Mouse (Mus musculus) frontal cortex, postnatal 36 days (tissue): Measurements from ENCODE around the gene Rnf123.

Experiments
- DNase-seq, 2 experiments: peaks; one replicate each; pipeline ENCODE4 v3.0.0; 2022; ENCODE audit warnings: low spot score in 2 of 2

Rnf123 gene

DNA sequence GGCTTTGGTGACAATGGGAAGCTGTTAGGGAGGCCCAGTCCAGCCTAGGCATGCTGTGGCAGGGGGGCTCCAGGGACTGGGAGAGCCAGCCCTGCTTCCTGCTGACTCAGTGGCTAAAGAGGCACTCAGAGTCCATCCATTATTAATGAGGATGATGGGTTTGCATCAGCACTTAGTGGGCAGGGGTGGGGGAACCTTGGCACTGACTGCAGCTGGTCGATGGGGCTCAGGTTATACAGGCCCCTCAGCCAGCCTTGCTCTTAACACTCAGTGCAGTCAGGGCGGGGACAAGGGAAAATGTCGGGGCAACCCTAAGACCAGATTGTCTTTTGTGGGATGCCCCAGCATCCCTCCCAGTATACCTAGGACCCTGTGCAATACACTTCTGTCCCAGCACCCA is 21.0 kb downstream of the Rnf123 start:
- DNase-seq = no peak

DNA sequence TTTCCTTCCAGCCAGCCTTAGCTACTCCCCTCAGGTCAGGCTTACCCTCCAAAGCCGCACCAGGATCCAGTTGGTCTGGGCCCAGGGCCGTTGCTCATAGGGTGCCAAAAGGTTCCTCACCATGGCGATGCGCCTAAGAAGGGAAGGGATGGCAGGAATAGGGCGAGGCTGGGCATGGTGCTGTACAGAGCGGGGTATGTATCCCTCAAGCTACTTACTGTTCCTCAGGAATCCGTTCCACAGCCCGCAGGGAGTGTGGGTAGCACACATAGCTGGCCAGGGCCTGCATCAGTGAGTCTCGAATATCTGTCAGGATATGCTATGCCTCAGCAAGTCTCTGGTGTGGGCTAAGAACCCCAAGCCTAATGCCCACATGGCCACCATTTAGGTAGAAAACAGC is 24.9 kb downstream of the Rnf123 start:
- DNase-seq = no peak

DNA sequence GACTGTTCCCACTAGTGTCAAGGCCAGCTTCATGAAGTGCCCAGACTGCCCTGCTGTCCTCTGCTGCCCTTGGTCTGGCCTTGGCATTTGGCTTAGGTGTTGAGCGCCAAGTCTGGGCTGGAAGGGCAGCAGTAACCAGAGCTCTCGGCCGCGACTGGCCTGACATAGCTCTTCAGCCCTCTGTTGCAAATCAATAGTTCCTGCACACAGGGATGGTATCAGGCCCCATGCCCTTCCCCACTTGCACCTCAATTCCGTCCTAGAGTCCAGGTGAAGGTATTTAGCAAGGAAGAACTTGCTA is 25.9 kb downstream of the Rnf123 start:
- DNase-seq = no peak

DNA sequence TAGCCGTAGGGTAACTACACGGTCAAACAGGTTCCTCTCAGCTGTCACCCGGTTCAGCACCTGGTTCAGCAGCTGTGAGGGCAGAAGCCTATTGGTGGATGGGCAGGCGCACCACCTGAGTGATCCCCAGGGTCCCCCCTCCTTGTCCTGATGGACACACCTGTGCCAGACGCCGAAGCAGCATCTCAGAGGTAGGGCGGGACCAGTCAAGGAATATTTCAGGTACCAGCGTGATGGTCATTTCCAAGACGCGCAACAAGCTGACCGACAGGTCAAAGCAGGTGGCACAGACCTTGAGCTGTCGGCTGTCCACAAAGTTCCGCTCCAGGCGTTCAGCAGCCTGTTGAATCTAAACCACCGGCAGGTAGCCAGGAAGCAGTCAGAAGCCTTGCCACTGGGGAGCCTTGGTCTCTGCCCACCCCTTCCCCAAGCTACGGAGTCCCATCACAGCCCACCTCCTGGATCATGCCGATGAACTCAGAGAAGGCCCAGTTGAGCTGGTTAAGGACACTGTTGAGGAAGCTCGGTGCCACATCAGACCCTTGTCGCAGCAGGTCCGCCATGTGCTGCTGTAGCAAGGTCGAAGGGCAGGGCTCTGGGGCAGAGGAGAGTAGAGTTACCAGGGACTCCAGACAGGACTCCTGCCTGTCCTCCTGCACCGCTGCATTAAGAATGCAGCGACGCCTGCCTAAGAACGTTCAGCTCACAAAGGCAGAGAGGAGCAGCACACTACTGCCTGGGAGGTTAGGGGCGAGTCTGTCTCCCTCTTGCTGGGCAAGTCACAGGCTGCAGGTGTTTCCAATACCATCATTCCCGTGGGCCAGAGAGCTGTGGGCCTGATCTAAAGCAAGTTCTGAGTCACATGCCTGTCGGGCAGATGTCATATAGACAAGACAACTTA is 26.5 kb downstream of the Rnf123 start:
- no peak for DNase-seq

DNA sequence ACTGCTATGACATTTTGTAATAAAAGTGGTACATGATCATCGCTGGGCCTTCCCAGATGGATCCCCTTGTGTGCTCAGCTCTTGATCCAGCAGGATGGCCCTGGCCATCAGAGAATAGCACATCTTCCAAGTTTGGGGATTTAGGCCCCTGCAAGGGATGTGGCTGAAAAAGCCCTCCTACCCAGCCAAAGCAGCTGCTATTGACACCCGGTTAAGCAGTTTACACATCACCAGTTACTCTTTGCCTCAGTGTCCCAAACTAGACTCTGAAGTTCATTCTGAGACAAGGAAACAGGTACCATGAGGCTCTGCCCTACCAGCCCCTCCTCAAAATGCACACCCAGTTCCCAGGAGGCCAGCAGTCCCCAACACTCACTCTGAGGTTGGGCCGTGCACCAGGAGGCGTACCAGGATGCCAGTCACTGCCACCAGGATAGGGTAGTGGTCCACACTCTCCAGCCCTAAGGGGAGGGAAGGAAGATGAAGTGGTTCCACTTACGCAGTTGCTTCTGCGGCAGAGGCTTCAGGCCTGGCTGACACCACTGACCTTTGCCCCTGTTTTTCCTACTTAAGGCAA is 27.4 kb downstream of the Rnf123 start:
- no peak for DNase-seq

DNA sequence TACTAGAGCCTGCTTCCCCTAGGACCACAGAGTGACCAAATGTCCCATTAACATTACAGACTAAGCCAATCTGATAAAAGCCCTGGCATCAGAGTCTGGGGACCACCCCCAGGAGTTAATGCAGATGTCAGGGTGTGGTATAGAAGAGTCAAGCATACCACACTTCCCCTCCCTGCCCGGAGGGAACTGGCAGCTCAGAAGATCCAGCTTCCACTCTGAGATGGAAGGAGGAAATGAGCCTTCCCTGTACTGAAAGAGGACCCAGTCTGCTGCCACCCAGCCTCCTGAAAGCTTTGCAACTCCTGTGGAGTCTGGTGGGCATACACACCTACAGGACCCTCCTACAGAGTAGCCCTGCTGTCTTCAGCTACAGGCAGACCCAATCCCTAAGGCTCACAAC is 28.1 kb downstream of the Rnf123 start:
- DNase-seq = no peak

DNA sequence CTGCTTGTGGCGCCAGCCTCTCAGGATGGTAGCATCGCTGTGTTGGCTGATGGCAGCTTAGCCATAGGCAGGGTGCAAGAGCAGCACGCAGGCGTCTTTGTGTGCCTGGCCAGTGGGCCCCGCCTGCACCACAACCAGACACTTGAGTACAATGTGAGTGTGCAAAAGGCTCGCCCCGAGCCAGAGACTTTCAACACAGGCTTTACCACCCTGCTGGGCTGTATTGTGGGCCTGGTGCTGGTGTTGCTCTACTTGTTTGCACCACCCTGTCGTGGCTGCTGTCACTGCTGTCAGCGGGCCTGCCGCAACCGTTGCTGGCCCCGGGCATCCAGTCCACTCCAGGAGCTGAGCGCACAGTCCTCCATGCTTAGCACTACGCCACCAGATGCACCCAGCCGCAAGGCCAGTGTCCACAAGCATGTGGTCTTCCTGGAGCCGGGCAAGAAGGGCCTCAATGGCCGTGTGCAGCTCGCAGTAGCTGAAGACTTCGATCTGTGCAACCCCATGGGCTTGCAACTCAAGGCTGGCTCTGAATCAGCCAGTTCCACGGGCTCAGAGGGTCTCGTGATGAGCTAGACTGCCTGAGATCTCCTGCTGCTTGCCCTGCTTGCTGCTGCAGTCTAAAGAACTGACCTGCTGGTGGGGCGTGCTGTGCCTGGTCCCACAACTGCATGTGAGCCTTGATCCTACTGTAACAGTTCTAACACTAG is 28.7 kb downstream of the Rnf123 start:
- no peak for DNase-seq

DNA sequence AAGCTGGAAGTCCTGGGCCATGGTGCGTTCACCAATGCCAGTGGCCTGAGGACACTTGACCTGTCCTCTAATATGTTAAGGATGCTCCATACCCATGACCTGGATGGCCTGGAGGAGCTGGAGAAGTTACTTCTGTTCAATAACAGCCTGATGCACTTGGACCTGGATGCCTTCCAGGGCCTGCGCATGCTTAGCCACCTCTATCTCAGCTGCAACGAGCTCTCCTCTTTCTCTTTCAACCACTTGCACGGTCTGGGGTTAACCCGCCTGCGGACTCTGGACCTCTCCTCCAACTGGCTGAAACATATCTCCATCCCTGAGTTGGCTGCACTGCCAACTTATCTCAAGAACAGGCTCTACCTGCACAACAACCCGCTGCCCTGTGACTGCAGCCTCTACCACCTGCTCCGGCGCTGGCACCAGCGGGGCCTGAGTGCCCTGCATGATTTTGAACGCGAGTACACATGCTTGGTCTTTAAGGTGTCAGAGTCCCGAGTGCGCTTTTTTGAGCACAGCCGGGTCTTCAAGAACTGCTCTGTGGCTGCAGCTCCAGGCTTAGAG is 29.4 kb downstream of the Rnf123 start:
- DNase-seq = no peak

DNA sequence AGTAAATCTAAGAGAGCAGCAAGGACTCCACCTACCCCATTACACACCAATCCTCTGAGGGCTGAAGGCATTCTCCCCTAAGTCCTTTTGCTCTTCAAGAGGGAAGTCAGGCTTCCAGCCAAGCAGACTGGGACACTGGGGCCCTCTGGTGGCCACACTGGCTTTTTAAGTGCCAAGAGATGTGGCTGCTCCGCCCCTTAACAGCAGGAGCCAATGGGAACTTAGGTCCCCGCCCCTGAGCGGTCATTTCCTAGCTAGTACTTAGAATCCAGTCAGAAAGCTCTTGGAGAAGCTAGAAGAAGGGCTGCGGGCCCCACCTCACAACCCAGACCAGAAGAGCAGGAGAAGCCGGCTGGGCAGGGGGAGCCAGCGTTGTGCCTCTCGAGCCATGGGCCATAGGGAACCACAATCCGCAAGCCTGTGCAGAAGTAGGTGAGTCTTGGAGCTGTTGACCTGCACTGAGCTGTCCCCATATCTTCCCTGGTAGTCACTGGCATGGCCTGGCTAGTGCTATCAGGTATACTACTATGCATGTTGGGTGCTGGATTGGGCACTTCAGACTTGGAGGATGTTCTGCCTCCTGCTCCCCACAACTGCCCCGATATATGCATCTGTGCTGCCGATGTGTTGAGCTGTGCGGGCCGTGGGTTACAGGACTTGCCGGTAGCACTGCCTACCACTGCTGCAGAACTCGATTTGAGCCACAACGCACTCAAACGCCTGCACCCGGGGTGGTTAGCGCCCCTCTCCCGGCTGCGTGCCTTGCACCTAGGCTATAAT is 30.1 kb downstream of the Rnf123 start, which contains the start of gene Amigo3:
Amigo3 (plus strand) TSS at position 275 of the 780 bp plus-strand sequence.
- DNase-seq = peak; percentile 97 to 99

DNA sequence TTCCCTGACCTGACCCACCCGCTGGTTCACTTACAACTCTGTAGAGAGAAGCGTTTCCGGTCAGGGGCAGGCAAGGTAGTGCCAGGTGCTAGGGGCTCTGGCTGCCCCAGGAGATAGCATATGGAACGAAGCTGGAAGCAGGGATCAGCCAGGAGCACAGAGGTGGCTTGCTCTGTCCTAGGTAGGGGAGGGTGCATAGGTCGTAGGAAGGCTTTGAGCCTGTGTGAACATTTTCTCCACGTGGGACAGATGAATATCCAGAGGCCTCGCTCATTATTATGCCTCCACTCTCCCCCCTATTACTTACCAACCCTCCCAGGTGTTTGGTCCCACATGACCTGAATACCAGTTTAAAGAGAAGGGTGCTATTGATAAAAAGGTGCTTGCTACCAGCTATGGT is 30.7 kb downstream of the Rnf123 start:
- no peak for DNase-seq

DNA sequence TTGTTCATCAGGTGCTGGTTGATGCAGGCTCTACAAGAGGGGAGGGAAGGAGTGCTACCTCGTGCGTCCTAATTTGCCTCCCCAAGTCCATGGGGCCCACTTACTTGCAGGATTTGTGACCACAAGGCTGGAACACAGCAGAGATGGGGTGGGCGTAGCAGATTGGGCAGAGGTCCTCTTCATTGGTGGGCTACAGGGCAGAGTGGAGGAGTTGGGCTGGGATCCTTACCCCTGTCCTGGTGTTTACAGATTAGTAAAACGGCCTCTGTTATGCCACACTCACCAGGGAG is 31.3 kb downstream of the Rnf123 start:
- DNase-seq = no peak

DNA sequence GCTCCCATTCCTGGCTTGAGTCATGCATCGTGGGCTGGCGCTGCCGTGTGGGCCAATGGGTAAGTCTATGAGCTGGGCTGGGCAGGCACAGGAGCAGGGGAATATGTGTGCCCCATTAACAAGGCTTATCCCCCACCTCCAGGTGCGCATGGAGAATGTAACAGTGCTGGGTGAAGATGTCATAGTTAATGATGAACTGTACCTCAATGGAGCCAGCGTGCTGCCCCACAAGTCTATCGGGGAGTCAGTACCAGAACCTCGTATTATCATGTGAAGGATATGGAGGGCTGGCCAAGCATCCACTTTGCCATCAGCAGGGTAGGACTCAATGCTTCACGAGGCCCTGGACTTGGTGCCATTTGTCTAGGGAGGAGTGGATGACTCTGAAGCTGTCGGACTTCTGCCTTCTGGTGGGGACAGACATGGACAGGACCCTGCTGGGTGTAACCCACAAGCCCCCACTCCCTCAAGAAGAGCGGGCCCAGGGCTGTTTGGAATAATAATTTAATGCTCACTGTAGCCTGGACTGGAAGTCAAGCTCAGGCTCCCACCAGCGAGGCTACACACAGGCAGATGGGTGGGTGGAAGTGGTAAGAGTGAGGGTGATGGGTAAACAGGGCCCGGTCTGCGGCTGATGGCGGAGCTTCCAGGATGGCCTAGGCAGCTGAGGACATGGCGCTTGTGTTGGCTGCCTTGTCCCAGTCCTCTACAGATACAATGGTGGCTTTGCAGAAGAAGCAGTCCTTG is 31.8 kb downstream of the Rnf123 start:
- DNase-seq = no peak

DNA sequence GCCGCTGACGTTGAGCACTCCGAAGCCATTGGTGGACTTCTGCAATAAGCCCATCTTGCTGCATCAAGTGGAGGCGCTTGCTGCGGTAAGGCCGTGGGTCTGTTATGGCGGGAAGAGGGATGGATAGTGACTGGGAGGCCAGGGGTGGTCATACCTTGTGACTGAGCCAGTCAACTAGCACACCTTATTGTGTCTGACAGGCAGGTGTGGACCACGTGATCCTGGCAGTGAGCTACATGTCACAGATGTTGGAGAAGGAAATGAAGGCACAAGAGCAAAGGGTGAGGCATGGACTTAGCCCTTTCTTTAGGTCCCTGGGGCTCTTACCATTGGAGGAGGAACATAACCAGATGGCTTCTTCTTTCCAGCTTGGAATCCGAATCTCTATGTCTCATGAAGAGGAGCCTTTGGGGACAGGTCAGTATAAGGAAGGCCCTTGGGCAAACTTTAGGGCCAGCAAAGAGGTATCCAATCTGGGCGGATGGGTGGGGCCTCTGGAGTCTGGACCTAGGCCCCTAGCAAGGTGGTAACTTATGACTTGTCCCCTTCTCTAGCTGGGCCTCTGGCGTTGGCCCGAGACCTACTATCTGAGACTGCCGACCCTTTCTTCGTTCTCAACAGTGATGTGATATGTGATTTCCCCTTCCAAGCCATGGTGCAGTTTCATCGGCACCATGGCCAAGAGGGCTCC is 33.4 kb downstream of the Rnf123 start:
- DNase-seq = no peak

DNA sequence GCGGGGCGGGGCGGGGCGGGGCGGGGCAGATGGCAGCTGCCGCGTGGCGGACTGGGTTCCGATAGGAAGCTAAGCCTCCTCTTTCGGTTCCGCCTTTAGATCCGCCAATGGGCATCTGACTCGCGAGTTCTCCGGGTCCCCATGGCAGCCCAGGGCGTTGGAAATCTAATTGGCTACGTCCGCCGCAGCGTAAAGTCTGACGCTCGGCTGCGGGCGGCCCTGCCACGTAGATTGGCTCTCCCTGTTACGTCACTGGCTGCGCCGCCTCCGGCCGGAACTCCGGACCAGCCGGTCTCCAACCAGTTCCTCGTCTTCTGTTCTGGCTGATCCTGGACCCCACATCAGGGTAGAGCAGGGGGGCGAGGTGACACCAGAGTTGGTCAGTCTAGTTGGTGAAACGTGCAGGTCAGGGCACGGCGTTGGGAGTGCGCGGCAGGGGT is 34.1 kb downstream of the Rnf123 start, which contains the start of gene Gmppb:
Gmppb (plus strand) TSS at position 227 of the 440 bp plus-strand sequence.
- peak; percentile 95 to 97 for DNase-seq

DNA sequence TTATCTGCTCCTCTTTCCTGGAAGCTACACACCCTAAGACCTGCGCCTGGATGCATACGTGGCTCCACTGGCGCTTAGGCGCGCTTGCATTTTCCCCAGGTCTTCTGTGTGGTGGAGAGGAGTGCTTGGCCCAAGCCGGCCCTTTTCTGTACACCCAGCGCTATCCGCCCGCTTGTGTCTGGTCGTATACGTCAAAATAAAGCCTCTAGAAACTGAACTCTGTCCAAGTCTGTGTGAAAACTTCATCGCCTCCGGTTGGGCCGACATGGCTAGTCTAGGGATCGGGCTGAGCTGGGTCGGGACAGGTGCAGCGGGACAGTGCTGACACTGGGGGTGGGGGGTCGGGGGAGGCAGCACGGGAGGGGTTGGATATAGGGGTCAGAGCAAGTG is 34.6 kb downstream of the Rnf123 start:
- no peak for DNase-seq

DNA sequence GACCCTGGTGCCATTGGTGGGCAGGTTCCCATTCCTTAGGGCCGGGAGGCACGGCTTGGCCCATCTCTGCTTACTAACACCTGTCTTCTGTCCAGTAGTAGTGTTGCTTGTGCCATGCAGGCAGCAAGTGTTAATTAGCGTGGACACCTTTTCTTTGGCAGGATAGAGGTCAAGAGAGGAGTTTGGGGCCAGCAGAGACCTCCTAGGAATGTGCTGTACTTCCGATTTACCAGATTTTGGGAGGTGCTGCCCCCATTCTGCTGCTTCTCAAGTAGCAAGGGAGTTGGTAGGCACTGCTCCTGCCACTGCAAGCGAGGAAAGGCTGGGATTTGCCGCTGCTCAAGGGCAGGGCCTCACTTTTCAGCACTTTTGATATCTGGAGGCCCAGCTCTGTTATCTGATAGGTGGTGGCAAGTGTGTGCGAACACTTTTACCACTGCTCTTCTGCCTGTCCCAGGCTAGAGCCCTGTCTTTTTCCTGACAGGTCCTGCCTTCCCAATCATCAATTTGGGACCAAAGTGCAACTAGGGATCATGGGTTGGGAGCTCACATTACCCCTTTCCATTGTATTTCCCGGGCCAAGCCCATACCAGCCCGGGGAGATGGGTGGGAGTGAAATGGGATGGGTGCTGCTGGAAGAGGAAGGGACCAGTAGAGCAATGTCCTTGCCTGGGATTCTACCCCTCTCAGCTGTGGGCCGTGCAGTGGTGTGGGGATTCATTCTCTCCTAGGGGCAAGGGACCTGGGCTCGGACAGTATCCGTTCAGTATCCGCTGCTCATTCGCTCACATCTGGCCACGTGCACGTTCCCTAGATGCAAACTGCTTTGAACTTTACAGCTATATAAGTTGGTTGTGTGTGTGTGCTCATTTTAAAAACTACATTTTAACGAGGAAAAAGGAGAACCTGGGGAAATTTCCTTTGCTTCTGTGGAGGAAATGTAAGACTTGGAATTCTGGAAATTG is 35.3 kb downstream of the Rnf123 start:
- no peak for DNase-seq

DNA sequence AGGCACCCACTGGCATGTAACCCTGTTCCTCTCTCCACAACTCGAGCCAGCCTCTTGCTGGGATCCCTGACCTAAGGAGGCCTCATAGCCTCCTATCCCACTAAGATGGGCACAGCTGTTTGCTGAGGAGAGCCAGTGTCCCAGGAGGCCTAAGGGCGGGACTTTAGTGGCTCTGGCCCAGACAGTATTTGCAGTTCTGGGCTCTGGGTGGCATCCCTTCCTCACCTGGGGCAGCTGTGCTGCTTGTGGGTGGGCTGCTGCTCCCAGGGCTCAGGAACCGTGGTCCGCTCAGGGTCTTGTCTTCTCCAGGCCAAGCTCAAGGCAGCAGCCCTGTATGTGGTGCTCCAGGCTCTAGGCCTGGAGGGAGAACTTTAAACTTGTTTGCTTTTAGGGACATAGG is 36.6 kb downstream of the Rnf123 start:
- no peak for DNase-seq

DNA sequence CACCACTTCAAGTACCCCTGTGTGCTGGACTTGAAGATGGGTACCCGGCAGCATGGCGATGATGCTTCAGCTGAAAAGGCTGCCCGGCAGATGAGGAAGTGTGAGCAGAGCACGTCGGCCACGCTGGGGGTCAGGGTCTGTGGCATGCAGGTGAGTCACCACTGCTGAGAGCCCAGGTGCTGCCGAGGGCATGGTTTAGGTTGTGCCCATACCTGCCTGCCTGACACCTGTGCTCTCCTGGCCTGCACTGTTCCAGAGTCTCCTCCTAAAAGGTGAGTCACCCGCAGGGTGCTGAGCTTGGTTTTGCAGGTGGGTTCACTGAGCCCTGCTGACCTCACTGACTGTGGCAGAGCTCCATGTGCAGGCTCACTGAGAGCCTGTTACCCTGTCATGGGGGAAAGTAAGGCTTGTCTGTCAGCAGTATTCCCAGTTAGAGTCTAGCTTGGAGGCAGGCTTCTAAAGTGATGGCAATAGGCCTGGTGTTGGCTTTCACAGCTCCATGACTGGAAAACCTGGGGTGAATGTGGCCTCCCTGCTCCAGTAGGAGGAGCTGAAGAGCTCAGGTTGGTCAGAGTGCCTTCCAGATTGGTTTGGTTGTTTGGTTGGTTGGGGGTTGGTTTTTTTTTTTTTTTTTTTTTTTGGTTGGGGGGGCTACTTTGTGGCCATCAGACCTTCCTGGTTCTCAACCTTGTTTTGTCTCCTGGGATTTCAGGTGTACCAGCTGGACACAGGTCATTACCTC is 38.2 kb downstream of the Rnf123 start:
- DNase-seq = no peak
